Mouse (Mus musculus) spleen, adult 2 months (tissue): ENCODE measurements at regions not wholly inside any gene's neighbourhood (a gene's known extent, or its start where the extent isn't known, plus 50 kb on each side); places are given as distances from the start of the nearest gene placed in this dataset.

ENCODE experiments used
- DNase-seq, 2 experiments: peaks; one replicate each; pipeline versions ENCODE4 v3.0.0 to v3.0.0-alpha.2; 2012 to 2021; ENCODE audit warnings: low spot score in 2 of 2, low read depth in 1 of 2
- H3K27ac ChIP-seq: fragments of 200-500 bp; 2 replicates; pipeline ENCODE4 v1.5.1; 2012; ENCODE audit warnings: low read length, inconsistent platforms; ENCODE audit not compliant: insufficient read depth
- H3K27me3 ChIP-seq: fragments of 200-500 bp; 2 replicates; pipeline ENCODE4 v1.6.1; 2012; ENCODE audit warnings: mild to moderate bottlenecking, moderate library complexity, low read length, inconsistent platforms; ENCODE audit not compliant: control insufficient read depth, insufficient read depth
- H3K36me3 ChIP-seq: fragments of 200-500 bp; 2 replicates; pipeline ENCODE4 v1.6.1; 2012; ENCODE audit warnings: mild to moderate bottlenecking, low read length, inconsistent platforms; ENCODE audit not compliant: control insufficient read depth, insufficient read depth
- H3K4me1 ChIP-seq: fragments of 200-500 bp; 2 replicates; pipeline ENCODE4 v1.6.1; 2011; ENCODE audit warnings: inconsistent platforms; ENCODE audit not compliant: control insufficient read depth, insufficient read depth, insufficient read length
- H3K4me3 ChIP-seq: fragments of 200-500 bp; 2 replicates; pipeline ENCODE4 v1.5.1; 2011; ENCODE audit warnings: mild to moderate bottlenecking, inconsistent platforms; ENCODE audit not compliant: insufficient read depth, insufficient read length; ENCODE audit errors: extremely low read depth
- CTCF ChIP-seq: fragments of 200-500 bp; IDR thresholded peaks from 2 replicates; pipeline ENCODE4 v1.5.1; 2011; ENCODE audit warnings: mild to moderate bottlenecking, inconsistent platforms; ENCODE audit not compliant: insufficient read depth, insufficient read length, insufficient replicate concordance; ENCODE audit errors: extremely low read depth
- POLR2A ChIP-seq: fragments of 200-500 bp; IDR thresholded peaks from 2 replicates; pipeline ENCODE4 v1.6.1; 2011; ENCODE audit warnings: low read depth, low read length, inconsistent platforms
- WGBS: fragments of 180-500 bp; shearing (Covaris S2); methylation state at CpG from one replicate; pipeline ENCODE4 v1.1.7; 2018; 5-methylcytosine and 5-hydroxymethylcytosine counted together

- 68% methylated on average over 6 of the region's 6 CpGs for WGBS
- DNase-seq, result no peak
Measured at GRCm38 (mm10) chr6:84272520-84273311, 264.3 kb downstream of the Dysf start.

GRCm38 (mm10) chr6:84271966-84272365 is 263.6 kb downstream of the Dysf start:
- H3K27me3 ChIP-seq, result no peaks in the 10 kb centered on the region
- no peak for TF ChIP-seq CTCF
- no peak for TF ChIP-seq POLR2A
- H3K4me3 ChIP-seq, result no peak overlapping the region
- no peaks in the 10 kb centered on the region for H3K36me3 ChIP-seq
- H3K4me1 ChIP-seq, result no peaks in the 10 kb centered on the region
- no peak overlapping the region for H3K27ac ChIP-seq
- WGBS, result 84% methylated on average over 6 of the region's 6 CpGs
- DNase-seq, result no peak

More at GRCm38 (mm10) chr6:84272520-84273311, 264.3 kb downstream of the Dysf start:
- no peak overlapping the region for H3K4me3 ChIP-seq
- H3K27ac ChIP-seq, result no peak overlapping the region
- no peaks in the 10 kb centered on the region for H3K36me3 ChIP-seq
- TF ChIP-seq CTCF (no peak), POLR2A (no peak)
- H3K27me3 ChIP-seq, result no peaks in the 10 kb centered on the region
- H3K4me1 ChIP-seq, result no peaks in the 10 kb centered on the region

GRCm38 (mm10) chr6:84271441-84271840 is 263.1 kb downstream of the Dysf start:
- Histone ChIP-seq H3K36me3 (no peaks in the 10 kb centered on the region), H3K27me3 (no peaks in the 10 kb centered on the region), H3K27ac (no peak overlapping the region), H3K4me3 (no peak overlapping the region), H3K4me1 (no peaks in the 10 kb centered on the region)
- no peak for DNase-seq
- TF ChIP-seq CTCF, result no peak
- no peak for TF ChIP-seq POLR2A
- 85% methylated on average over 3 of the region's 3 CpGs for WGBS

GRCm38 (mm10) chr6:84270518-84271165 is 262.3 kb downstream of the Dysf start:
- 63% methylated on average over 12 of the region's 12 CpGs for WGBS
- Histone ChIP-seq H3K27me3 (no peaks in the 10 kb centered on the region), H3K36me3 (no peaks in the 10 kb centered on the region), H3K4me1 (no peaks in the 10 kb centered on the region), H3K27ac (no peak overlapping the region), H3K4me3 (no peak overlapping the region)
- no peak for DNase-seq
- TF ChIP-seq CTCF, result no peak
- TF ChIP-seq POLR2A, result no peak

GRCm38 (mm10) chr6:84269478-84269877 is 261.1 kb downstream of the Dysf start:
- Histone ChIP-seq H3K36me3 (no peaks in the 10 kb centered on the region), H3K27ac (no peak overlapping the region), H3K27me3 (no peaks in the 10 kb centered on the region), H3K4me3 (no peak overlapping the region), H3K4me1 (no peaks in the 10 kb centered on the region)
- no peak for TF ChIP-seq POLR2A
- no peak for TF ChIP-seq CTCF
- no peak for DNase-seq
- 89% methylated on average over 4 of the region's 4 CpGs for WGBS

GRCm38 (mm10) chr6:84269023-84269422 is 260.6 kb downstream of the Dysf start:
- 68% methylated on average over 3 of the region's 3 CpGs for WGBS
- no peak overlapping the region for H3K4me3 ChIP-seq
- no peaks in the 10 kb centered on the region for H3K27me3 ChIP-seq
- no peak for TF ChIP-seq POLR2A
- TF ChIP-seq CTCF, result no peak
- no peak overlapping the region for H3K27ac ChIP-seq
- H3K36me3 ChIP-seq, result no peaks in the 10 kb centered on the region
- no peaks in the 10 kb centered on the region for H3K4me1 ChIP-seq
- no peak for DNase-seq

- no peak for DNase-seq
- Histone ChIP-seq H3K4me3 (no peak overlapping the region), H3K4me1 (no peaks in the 10 kb centered on the region), H3K27me3 (no peaks in the 10 kb centered on the region), H3K36me3 (no peaks in the 10 kb centered on the region), H3K27ac (no peak overlapping the region)
- no peak for TF ChIP-seq CTCF
- TF ChIP-seq POLR2A, result no peak
- WGBS, result 86% methylated on average over 4 of the region's 4 CpGs
Measured at GRCm38 (mm10) chr6:84268111-84268510, 259.7 kb downstream of the Dysf start.
